Mouse (Mus musculus) kidney, embryonic 14.5 days (tissue): ENCODE measurements around the gene Dcun1d5. TPM values are rescaled to one million over a fixed set of nuclear protein-coding genes. Genes with fewer than 3 reads are reported as not detected.
"Not testable (repeated sequence)": the region's sequence is repeated elsewhere in the genome, so short reads cannot be mapped to it uniquely, and the experiment has no call there.

Experiments used
- ATAC-seq: fragments of 200-750 bp; cut with Nextera tagmentation; 2 replicates; pipeline ENCODE4 v1.8.0; 2017; ENCODE audit warnings: moderate number of reproducible peaks, mild to moderate bottlenecking, moderate TSS enrichment, moderate library complexity; ENCODE audit not compliant: low FRiP score, low TSS enrichment
- H3K27ac ChIP-seq: fragments of 300-500 bp; sonication (generic); 2 replicates; pipeline ENCODE4 v1.5.1; 2014; ENCODE audit warnings: low read depth, mild to moderate bottlenecking, low read length, moderate library complexity, mixed read lengths
- H3K27me3 ChIP-seq: fragments of 300-500 bp; sonication (generic); 2 replicates; pipeline ENCODE4 v1.6.1; 2014; ENCODE audit warnings: mild to moderate bottlenecking, low read length; ENCODE audit not compliant: control insufficient read depth, insufficient read depth
- H3K36me3 ChIP-seq: fragments of 300-500 bp; sonication (generic); 2 replicates; pipeline ENCODE4 v1.6.1; 2014; ENCODE audit warnings: low read length, mixed read lengths; ENCODE audit not compliant: control insufficient read depth, insufficient read depth
- H3K4me1 ChIP-seq: fragments of 300-500 bp; sonication (generic); 2 replicates; pipeline ENCODE4 v1.6.1; 2014; ENCODE audit warnings: low read length, mixed read lengths; ENCODE audit not compliant: control insufficient read depth, insufficient read depth
- H3K4me2 ChIP-seq: fragments of 300-500 bp; sonication (generic); replicated peaks from 2 replicates; pipeline ENCODE4 v1.6.1; 2014; ENCODE audit warnings: low read depth, mild to moderate bottlenecking, low read length
- H3K4me3 ChIP-seq: fragments of 300-500 bp; sonication (generic); 2 replicates; pipeline ENCODE4 v1.5.1; 2014; ENCODE audit warnings: mild to moderate bottlenecking, low read length
- H3K9ac ChIP-seq: fragments of 300-500 bp; sonication (generic); 2 replicates; pipeline ENCODE4 v1.6.1; 2014; ENCODE audit warnings: low read depth, mild to moderate bottlenecking, low read length, moderate library complexity
- H3K9me3 ChIP-seq: fragments of 300-500 bp; sonication (generic); 2 replicates; pipeline ENCODE4 v1.6.1; 2016; ENCODE audit warnings: low read length; ENCODE audit not compliant: control insufficient read depth
- WGBS: fragments of 180-500 bp; shearing (Covaris S2); extraction: QIAGEN DNeasy Blood & Tissue Kit; methylation state at CpG from one replicate; pipeline ENCODE4 v1.1.7; 2014; 5-methylcytosine and 5-hydroxymethylcytosine counted together
- polyA plus RNA-seq: library from polyadenylated mRNA; unstranded; fragments of >200 nt; fragmentation: Nextera tagmentation; extraction: Ambion mirVana; gene quantifications from 2 replicates; pipeline ENCODE4 v1.2.1, GENCODE M21; 2014

Gene Dcun1d5
- polyA plus RNA-seq, 1 experiment from 2014 or later: 139 TPM

DNA sequence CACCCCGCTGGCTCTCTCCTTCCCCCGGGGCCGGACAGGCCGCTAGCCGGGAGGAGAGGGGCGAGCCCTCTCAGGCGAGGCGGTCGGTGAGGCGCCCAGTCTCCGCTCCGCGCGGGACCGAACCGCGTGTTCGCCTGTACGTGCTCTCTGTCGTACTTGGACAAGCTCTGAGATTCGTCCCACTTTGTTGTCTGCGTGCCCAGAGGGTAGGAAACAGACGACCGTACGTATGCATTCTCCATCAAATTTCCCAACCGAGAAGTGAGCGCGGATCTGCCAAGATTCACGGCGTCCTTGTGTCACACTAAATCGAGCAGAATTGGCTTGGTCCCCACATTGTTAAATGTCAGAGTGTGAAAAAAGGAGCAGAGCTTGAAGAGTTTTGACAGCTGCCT is 574 bp downstream of the Dcun1d5 start:
- Histone ChIP-seq H3K4me2 (peak overlapping the region; percentile 77), H3K27ac (peak overlapping the region; percentile 98), H3K27me3 (no peaks in the 10 kb centered on the region), H3K9me3 (no peaks in the 10 kb centered on the region), H3K4me1 (peaks cover 16% of the 10 kb centered on the region), H3K36me3 (peaks cover 3% of the 10 kb centered on the region; the same call in 1 of the 2 replicates), H3K9ac (peak overlapping the region; percentile 88), H3K4me3 (peak overlapping the region; percentile 90)
- WGBS: 0% methylated on average over 24 of the region's 31 CpGs
- ATAC-seq: peak; percentile 80

DNA sequence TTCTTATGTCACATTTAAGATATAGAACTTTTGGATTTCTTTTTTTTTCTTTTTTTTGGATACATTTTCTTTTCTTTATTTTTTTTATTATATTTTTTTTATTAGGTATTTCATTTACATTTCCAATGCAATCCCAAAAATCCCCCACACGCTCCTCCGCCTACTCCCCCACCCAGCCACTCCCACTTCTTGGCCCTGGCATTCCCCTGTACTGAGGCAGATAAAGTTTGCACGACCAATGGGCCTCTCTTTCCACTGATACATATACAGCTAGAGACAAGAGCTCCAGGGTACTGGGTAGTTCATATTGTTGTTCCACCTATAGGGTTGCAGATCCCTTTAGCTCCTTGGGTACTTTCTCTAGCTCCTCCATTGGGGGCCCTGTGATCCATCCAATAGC is 6.4 kb downstream of the Dcun1d5 start:
- not testable (repeated sequence) for H3K4me1 ChIP-seq, H3K9me3 ChIP-seq, H3K36me3 ChIP-seq, H3K4me2 ChIP-seq, H3K9ac ChIP-seq, H3K27ac ChIP-seq, ATAC-seq, H3K4me3 ChIP-seq, H3K27me3 ChIP-seq
- WGBS: 94% methylated on average over 3 of the region's 3 CpGs

- H3K4me3 ChIP-seq: no peak overlapping the region
- no peak for ATAC-seq
- no peak overlapping the region for H3K9ac ChIP-seq
- H3K4me1 ChIP-seq: no peaks in the 10 kb centered on the region
- no peak overlapping the region for H3K4me2 ChIP-seq
- WGBS: 52% methylated on average over 2 of the region's 2 CpGs
- peaks cover 3% of the 10 kb centered on the region; the same call in 1 of the 2 replicates for H3K36me3 ChIP-seq
- no peaks in the 10 kb centered on the region for H3K27me3 ChIP-seq
- no peak overlapping the region for H3K27ac ChIP-seq
- H3K9me3 ChIP-seq: no peaks in the 10 kb centered on the region
These were observed 31.9 kb downstream of the Dcun1d5 start for GRCm38 (mm10) chr9:7216240-7216639.

- Histone ChIP-seq H3K9ac (no peak overlapping the region), H3K4me2 (no peak overlapping the region), H3K27ac (no peak overlapping the region), H3K9me3 (no peaks in the 10 kb centered on the region), H3K4me3 (no peak overlapping the region), H3K27me3 (no peaks in the 10 kb centered on the region), H3K4me1 (no peaks in the 10 kb centered on the region), H3K36me3 (no peaks in the 10 kb centered on the region)
- 90% methylated on average over 5 of the region's 5 CpGs for WGBS
- no peak for ATAC-seq
These were observed 36.7 kb downstream of the Dcun1d5 start for GRCm38 (mm10) chr9:7221024-7221423.

DNA sequence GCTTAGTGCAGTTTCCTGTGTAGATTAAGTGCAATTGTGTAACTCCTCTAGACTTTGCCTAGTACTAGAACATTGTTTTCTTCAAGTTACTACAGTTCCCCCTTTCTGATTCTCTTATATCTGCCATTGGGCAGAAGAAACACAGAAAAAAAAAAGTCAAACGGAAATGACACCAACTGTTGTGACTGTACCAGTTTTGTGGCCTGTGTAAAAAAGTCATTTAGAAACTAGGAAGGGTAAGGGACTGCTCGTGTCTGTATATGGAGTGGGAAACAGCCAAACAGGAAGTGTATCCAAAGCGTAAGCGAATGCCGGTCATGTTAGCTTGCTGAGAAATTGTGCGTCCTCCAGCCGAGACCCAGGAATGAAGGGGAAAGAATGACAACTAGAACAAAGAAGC is 37.1 kb downstream of the Dcun1d5 start:
- H3K36me3 ChIP-seq: no peaks in the 10 kb centered on the region
- H3K4me2 ChIP-seq: no peak overlapping the region
- WGBS: 82% methylated on average over 7 of the region's 7 CpGs
- no peak overlapping the region for H3K27ac ChIP-seq
- no peaks in the 10 kb centered on the region for H3K9me3 ChIP-seq
- H3K27me3 ChIP-seq: no peaks in the 10 kb centered on the region
- no peaks in the 10 kb centered on the region for H3K4me1 ChIP-seq
- ATAC-seq: no peak
- no peak overlapping the region for H3K4me3 ChIP-seq
- H3K9ac ChIP-seq: no peak overlapping the region

DNA sequence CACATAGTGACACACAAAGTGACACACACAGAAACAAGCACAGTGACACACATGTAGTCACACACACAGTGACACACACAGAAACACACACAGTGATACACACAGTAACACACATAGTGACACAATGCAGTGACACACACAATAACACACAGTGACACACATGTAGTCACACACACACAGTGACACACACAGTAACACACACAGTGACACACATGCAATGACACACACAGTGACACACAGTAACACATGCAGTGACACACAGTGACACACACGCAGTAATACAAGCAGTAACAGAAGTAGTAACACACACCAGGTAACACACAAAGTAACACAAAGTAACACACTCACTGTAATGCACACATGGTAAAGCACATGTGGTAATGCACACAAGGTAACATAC is 54.3 kb downstream of the Dcun1d5 start:
- no peaks in the 10 kb centered on the region for H3K36me3 ChIP-seq

GRCm38 (mm10) chr9:7239967-7240366 is 55.6 kb downstream of the Dcun1d5 start:
- Histone ChIP-seq H3K4me2 (no peak overlapping the region), H3K36me3 (no peaks in the 10 kb centered on the region), H3K27ac (no peak overlapping the region), H3K4me3 (no peak overlapping the region), H3K9me3 (no peaks in the 10 kb centered on the region), H3K4me1 (no peaks in the 10 kb centered on the region), H3K9ac (no peak overlapping the region), H3K27me3 (no peaks in the 10 kb centered on the region)
- 77% methylated on average over 2 of the region's 2 CpGs for WGBS
- ATAC-seq: no peak

More for the DNA sequence above, 54.3 kb downstream of the Dcun1d5 start:
- WGBS: 93% methylated on average over 1 of the region's 1 CpGs
- Histone ChIP-seq H3K4me3 (no peak overlapping the region), H3K27ac (no peak overlapping the region), H3K9ac (no peak overlapping the region), H3K4me1 (no peaks in the 10 kb centered on the region), H3K9me3 (no peaks in the 10 kb centered on the region), H3K4me2 (no peak overlapping the region), H3K27me3 (no peaks in the 10 kb centered on the region)
- ATAC-seq: no peak

GRCm38 (mm10) chr9:7252797-7253654 is 68.7 kb downstream of the Dcun1d5 start:
- ATAC-seq: no peak

More at GRCm38 (mm10) chr9:7252797-7253654, 68.7 kb downstream of the Dcun1d5 start:
- WGBS: 67% methylated on average over 1 of the region's 1 CpGs
- no peak overlapping the region for H3K9ac ChIP-seq
- no peaks in the 10 kb centered on the region for H3K36me3 ChIP-seq
- no peak overlapping the region for H3K4me2 ChIP-seq
- H3K4me1 ChIP-seq: no peaks in the 10 kb centered on the region
- no peaks in the 10 kb centered on the region for H3K27me3 ChIP-seq
- no peaks in the 10 kb centered on the region for H3K9me3 ChIP-seq
- no peak overlapping the region for H3K27ac ChIP-seq
- H3K4me3 ChIP-seq: no peak overlapping the region
